Mouse (Mus musculus) hindlimb bud, embryonic 11.5 days (tissue): ENCODE measurements around the gene Psmd12.
"Not testable (repeated sequence)": the region's sequence is repeated elsewhere in the genome, so short reads cannot be mapped to it uniquely, and the experiment has no call there.

Experiments used
- DNase-seq: peaks from one replicate; pipeline ENCODE4 v3.0.0-alpha.2; 2012; ENCODE audit warnings: low read depth, low spot score; ENCODE audit errors: extremely low spot score

Gene Psmd12

DNA sequence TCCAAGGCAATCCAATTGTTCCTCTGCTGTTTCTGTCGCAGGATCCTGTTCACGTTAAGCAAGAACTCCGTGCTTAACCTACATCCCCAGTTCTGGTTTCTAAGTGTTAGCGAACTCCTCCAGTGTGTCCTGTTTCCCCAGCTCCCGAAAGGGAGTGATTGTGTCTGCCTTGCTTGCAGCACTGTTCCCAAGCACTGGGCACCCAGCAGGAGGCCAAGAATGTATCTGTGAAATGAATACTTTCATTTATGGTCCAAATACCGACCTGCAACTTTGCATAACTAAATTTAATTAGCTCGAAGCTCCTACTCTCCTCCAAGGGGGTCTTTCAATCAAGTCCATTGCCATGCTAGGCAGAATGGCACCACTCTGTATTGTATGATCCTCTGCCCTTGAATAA lies 19.5 kb upstream of the Psmd12 start:
- DNase-seq = no peak

DNA sequence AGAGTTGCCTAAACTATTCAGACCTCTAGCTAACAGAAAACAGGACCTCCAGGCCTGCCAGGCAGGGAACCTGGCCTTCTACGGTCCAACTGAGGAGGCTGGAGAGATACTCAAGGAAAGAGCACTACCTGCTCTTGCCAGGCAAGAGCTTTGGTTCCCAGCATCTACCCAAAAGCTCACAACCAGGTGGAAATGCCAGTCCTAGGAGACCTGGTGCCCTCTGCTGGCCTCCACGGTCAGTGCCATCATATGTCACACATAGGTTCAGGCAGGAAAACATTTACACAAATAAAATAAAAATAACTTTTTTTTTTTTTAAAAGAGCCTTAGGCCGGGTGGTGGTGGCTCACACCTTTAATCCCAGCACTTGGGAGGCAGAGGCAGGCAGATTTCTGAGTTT lies 16.8 kb upstream of the Psmd12 start:
- DNase-seq = no peak

DNA sequence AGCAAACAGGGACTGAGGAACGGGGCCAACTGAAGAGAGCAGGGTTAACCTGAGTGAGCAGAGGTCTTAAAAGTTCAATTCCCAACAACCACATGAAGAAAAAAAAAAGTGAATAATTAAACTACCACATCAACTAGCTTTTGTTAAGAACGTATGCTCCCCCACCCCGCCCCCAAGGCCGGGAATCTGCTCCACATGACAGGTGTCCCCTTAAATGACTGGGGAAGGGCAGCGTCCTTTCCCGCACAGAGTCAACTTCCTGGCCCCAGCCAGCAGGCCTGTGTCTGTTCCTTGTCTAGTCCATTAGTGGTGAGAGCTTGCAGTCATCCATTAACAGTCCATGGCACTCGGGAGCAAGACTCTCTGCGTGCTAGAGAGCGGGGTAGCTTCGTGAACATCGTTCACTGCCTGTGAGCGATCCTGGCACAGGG lies 16.0 kb upstream of the Psmd12 start:
- no peak for DNase-seq

DNA sequence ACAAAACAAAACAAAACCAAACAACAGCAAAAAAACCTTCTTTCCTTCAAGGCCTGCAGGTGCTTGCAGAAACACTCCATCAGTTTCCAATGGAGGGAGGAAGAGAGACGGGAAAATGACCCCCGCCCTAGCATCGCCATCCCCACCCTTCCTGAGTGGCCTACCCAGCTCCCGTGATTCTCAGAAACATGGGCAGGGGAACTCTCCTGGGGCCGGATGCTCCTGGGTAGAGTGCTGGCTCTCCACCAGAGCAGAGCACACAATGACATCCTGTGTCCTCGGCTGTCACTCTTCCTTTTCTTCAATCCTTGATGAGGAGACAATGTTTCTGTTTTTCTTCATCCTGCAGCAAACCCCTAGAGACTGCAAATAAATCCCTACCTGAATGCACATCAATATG lies 15.1 kb upstream of the Psmd12 start:
- DNase-seq = no peak

DNA sequence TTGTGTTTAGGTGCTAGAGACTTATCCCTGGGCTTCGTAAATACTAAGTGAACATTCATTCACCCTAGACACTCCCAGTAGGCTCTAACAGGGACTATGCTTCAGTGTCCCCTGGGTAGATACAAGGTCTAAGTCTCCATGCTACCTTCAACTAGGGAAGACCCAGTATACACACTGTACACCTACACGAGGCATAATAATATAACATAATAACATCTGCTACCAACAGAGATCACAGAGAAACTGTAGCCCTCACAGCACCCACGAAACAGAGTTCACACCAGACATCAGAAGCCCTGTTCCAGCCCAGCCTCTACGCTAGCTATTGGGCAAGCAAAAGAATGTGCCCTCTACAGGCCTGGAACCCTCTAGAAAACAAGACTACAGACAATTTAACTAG lies 14.2 kb upstream of the Psmd12 start:
- no peak for DNase-seq

DNA sequence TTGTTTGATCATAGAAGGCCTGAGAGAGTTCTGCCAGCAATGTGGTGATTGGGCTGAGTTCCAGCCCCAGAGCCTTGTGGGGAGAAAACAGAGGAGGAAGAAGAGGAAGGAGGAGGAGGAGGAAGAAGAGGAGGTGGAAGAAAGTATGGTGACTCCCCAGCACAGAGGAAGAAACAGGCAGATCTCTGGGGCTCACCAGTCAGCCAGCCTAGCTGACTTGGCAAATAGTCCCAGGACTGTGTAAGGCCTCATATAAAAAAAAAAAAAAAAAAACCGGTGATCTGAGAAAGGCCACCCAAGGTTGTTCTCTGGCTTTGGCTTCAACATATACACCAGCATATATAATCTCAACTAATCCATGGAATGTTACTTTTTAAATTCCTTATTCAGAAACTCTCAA lies 13.3 kb upstream of the Psmd12 start:
- no peak for DNase-seq

DNA sequence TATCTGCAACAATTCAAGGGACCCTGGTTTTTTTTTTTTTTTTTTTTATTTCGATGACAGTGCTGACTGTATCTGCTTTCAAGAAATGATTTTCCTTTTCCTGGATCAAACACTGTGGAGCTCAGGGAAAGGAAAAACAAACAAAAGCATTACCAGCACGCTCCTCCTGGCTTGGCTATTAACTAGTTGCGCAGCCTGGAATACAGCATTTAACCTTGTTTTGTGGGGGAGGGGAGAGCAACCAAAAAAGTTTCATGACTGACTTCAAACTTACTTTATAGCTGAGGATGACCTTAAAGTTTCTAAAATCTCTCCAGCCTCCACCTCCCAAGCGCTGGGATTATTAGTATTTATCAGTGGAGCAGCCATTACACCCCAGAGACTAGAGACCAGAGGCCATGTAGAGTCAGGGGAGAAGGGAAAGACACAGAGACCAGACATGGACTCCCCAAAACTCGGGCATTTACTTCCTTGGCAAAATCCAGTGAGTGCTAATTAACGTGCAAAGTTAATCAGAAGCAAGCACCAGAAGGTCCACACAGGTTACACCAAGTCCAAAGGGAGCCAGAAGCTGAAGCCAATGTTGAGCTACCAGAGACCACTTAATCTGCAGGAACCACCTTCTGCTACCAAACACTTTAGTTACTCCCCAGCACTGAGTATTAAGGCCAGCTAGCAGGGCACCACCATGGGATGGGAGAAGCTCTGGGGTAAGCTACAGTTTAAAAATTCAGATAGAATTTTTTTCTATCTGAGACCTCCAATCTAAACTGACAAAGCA lies 12.5 kb upstream of the Psmd12 start:
- DNase-seq = no peak

DNA sequence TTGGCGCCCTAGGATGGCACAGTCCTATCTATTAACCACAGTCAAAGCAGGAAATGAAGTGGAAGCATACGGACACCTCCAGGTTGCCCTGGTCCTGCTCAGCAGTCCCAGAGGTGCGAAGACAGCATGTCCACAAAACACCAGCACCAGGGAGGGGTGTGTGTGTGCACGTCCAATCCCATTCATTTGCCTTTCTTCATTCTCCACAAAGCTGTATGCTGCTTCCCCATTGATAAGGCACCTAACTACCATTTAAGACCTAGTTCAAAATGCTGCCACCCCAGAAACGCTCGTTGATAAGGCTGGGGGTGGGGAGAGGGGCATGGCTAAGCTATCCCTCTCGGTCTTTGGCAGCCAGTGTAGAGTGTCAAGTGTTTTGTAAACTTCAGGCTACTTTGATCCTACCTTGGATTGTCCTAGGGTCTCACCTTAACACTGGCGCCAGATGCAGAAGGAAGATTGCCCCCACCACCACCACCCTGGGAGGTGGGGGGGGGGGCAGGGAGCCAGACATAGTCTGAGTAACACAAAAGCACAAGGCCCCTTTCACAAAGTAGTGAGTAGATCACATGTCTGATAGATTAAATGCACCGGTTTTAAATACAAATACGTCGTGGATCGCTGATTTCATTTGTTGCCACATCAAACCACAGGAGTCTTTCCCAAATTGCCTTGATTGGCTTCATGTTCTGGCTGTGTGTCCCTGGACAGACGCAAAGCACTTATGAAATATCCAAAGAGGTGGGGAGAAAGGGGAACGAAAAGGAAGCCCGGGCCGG lies 10.8 kb upstream of the Psmd12 start:
- DNase-seq = no peak

DNA sequence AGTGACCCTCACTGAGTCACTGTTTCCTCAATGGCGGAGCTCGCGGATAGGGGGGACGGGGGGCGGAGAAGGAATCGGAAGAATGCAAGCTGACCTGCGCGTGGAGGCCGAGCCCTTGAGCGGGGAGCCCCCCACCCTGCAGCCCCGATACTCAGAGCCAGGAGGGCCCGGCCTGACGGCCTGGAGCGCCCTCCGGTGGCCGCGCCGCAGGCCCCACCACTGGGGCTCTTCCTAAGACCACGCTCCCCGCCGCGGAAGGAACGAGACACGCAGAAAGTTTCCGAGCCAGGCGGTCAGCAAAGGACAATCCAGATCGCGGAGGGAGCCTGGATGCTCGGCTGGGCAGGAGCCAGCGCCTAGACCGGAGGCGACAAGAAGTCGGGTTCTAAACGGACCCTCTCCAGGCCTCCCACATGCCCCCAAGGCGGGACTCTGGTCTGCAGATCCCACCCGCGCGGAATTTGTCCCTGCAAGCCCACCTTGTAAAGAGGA lies 10.2 kb upstream of the Psmd12 start:
- DNase-seq = no peak

DNA sequence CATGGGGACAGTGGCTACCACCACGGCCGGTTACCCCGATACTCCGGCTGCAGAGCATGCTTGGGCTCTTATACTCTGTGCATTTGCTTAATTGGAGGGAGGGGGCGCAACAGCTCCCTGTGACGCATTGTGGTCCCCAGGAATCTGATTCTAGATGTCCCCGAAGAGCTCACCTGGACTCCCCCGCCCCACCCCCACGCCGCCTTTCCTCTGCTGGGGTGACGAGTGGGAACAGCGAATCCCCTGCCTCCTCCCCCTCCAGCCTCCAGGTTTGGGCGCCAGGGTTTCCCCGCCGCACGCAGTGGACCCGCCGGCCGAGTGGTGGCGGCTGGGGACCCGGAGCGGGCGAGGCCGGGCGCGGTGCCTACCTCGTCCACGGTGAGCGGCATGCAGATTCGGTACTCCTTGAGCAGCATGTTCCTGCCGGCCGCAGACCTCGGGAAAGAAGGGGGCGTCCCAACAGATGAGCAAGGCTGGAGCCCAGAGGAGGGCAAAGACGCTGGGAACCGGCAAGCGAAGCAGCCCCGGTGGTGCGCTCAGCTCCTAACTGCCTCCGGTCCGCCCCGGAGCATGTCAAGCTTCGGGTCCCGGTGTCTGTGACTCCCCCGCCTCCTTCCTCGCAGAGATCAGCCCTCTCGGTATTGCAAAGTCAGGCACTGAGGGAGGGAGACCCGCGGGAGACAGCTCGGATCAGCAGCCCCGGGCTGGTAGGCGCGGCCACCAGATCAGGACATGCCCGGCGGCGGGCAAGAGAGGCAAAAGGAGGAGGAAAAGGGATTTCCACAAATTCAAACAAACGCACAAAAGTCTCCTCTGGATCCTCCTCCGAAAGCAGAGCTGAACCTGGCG lies 9.5 kb upstream of the Psmd12 start:
- DNase-seq = no peak

DNA sequence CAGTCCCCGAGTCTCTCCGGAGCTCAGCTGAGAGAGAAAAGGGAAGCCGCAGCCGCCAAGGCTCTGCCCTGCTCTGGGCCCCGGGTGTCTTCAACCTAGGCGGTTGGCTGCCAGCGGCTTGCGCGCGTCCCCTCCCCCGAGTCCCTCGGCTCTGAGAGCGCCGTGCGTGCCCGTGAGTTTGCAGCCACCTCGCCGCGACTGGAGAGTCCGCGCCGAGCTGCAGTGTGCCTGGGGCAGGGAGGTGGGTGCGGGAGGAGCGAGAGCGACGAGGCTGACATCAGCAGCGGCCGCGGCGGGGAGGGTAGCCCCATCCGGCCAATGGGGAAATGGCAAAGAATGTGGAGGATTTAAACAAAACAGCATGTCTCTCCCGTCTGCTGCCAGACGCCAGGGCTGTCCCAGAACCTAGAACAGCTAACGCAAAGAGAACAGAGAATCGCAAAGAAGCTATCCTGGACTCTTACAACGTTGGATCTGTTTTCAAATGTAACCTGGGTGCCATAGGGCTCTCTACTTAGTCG lies 8.7 kb upstream of the Psmd12 start, which contains the start of gene Pitpnc1:
Gene Pitpnc1, minus strand, starts transcription at position 179 of the 521 bp plus-strand sequence.
- no peak for DNase-seq

DNA sequence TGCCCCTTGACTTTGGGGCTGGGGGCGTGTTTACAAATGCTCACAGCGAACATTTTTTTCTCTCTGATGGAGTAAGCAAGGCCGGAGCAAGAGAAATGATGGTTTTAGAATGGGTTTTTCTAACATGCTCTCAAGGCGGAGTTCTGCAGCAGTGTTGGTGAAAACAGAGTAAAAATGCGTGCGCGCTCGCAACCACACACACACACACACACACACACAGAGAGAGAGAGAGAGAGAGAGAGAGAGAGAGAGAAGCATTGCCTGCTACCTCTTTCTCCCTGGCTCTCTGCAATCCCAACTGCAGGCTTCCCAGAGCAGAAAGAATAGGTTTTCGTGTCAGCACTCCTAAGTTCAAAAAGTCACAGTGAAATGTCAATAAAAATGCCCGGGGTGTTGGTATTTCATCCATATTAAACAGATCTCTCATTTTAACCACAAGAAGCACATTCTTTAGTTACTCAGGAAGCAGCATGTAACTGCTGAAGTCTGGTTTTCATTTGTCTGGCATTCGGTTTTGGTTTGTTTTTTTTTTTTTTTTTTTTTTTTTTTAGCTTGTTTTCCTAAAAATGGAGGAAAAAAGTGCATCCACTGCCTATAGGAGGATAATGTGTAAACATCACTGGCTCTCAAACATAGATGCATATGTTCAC lies 8.1 kb upstream of the Psmd12 start:
- DNase-seq = no peak

DNA sequence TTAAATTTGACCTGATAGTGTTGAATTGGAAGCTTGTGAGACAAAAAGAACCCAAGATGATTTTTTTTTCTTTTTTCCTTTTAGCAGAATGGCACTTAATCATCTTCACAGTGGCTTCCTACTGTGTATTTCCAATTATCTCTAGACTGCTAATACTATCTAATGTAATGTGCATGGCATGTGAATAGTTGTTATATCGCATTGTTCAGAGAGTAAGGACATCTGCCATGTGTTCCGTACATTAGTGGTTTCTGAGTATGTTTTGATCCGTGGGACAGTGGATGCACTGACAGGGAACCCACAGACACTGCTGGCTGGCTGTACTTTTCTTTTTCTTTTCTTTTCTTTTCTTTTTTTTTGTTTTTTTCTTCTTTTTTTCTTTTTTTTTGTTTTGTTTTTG lies 7.0 kb upstream of the Psmd12 start:
- DNase-seq = no peak

DNA sequence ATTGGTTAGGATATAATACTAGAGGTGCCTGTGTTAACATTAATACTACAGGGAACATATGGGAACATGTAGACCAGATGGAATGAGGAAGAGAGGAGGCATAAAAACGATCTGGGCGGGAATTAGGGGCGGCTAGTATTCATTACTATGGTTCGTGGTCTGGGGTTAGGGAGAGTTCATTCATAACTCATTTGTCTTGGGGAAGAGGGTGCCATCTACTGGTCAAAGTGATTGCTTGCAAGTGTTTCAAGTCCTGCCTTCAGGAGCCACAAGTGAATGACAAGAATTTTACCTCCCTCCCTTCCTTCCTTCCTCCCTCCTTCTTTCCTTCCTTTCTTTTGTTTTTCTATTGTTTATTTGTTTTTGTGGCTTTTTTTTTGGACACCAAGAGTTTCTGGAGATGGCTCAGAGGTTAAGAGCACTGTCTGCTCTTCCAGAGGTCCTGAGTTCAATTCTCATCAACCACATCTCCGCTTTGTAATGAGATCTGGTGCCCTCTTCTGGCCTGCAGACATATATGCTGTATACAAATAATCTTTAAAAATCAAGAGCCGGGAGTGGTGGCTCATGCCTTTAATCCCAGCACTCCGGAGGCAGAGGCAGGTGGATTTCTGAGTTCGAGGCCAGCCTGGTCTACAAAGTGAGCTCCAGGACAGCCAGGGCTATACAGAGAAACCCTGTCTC lies 6.0 kb upstream of the Psmd12 start:
- no peak for DNase-seq

DNA sequence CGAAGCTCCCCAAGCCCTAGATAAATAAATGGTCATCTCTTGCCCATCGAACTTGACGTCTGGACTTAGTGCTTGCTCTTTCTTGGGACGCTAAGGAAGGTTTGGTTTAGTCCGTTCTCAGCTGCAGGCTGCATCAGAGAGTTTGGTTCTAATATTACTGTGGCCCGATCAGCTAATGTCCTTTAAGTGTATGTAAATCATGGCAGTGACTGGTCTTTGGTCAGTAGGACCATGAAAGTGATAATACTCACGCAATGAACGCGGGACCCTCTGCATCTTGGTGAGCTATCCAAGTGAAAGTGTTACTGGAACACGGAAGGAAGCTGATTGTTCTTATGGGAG lies 549 bp downstream of the Psmd12 start:
- DNase-seq = no peak

DNA sequence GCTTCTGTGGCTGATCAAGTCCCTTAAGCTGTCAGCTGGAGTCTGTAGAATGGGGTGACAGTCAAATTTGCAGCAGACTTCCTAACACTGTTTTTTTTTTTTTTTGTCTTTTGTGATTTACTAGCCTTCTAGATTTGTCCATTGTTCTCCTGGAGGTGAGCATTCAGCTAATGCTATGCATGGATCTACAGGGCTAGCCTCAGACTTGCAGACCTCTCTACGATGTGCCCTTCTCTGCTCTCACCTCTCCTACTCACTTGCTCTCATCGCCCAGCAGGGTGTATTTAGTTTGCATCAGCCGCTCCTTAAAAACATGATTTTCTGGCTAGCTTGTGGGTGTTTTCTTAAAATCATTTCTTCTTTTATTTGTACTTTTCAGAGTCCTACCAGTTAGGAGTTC lies 5.1 kb downstream of the Psmd12 start:
- no peak for DNase-seq

DNA sequence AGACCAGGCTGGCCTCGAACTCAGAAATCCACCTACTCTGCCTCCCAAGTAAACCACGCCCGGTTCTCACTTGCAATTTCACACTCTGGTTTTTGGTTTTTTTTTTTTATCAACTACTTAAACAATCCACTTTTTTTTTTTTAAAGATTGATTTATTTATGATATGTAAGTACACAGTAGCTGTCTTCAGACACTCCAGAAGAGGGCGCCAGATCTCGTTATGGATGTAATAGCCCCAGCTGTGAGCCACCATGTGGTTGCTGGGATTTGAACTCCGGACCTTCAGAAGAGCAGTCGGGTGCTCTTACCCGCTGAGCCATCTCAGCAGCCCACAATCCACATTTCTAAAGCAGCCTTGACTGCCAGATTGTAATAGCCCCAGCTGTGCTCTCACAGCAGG lies 23.5 kb downstream of the Psmd12 start:
- DNase-seq = no peak

DNA sequence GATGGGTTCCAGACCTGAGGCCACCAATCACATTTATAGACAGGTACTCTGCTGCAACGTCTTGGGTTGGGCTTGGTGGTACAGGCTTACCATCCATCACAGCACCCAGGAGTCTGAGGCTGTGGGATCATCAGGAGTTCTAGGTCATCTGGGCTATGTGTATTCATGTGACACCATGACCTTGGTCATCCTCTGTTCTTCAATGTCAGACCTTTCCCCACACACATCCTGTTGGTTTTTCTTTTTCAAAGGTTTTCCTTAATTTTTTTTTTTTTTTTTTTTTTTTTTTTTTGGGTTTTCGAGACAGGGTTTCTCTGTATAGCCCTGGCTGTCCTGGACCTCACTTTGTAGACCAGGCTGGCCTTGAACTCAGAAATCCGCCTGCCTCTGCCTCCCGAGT lies 25.1 kb downstream of the Psmd12 start:
- DNase-seq = not testable (repeated sequence)

DNA sequence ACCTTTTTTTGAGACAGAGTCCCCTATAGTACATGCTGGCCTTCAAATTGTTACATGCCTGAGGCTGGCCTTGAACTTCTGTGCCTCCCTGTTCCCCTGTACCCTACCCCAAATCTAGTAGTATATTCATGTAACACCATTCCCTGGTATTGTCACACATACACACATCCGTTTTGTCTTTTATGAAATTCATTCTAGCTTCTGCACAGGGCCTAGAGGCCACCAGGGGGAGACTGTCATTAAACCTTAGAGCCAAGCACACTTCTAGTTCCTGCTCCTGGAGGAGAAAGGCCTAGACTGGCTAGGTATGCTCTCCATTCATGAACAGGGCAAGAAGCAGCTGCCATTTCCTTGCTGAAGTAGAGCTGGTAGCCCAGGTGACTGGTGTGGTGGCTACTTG lies 27.0 kb downstream of the Psmd12 start:
- no peak for DNase-seq
